Mouse (Mus musculus): ENCODE data around the gene Sctr.

GRCm38 (mm10) chr1:119975141-119975540, 31.6 kb upstream of the Sctr start:
- TF ChIP-seq MAX (IDR thresholded peaks at IDR 0.05) (no peak), USF1 (IDR thresholded peaks at IDR 0.05; ENCODE audit: low read depth) (no peak), MYOG (IDR thresholded peaks at IDR 0.05; ENCODE audit: control insufficient read depth, extremely low read depth, insufficient read length) (no peak), CTCF (IDR thresholded peaks at IDR 0.05; ENCODE audit: control insufficient read depth, insufficient read depth, insufficient read length) (no peak)
